Mouse (Mus musculus) embryonic facial prominence, embryonic 13.5 days (tissue): Measurements from ENCODE around the gene Anapc7. TPM values are rescaled to one million over a fixed set of nuclear protein-coding genes. Genes with fewer than 3 reads are reported as not detected.
"Not testable (repeated sequence)": the region's sequence is repeated elsewhere in the genome, so short reads cannot be mapped to it uniquely, and the experiment has no call there.

Experiments
- ATAC-seq: fragments of 200-750 bp; cut with Nextera tagmentation; 2 replicates; pipeline ENCODE4 v1.8.0; 2017; ENCODE audit warnings: low read depth; ENCODE audit not compliant: insufficient number of reproducible peaks, insufficient read depth, low FRiP score, low TSS enrichment
- H3K27ac ChIP-seq: fragments of 300-500 bp; sonication (generic); 2 replicates; pipeline ENCODE4 v1.5.1; 2015; ENCODE audit warnings: moderate library complexity, mild to moderate bottlenecking, inconsistent platforms
- H3K27me3 ChIP-seq: fragments of 300-500 bp; sonication (generic); 2 replicates; pipeline ENCODE4 v1.6.1; 2015; ENCODE audit warnings: mild to moderate bottlenecking, inconsistent platforms
- H3K36me3 ChIP-seq: fragments of 300-500 bp; sonication (generic); 2 replicates; pipeline ENCODE4 v1.6.1; 2015; ENCODE audit warnings: mild to moderate bottlenecking, inconsistent platforms
- H3K4me1 ChIP-seq: fragments of 300-500 bp; sonication (generic); 2 replicates; pipeline ENCODE4 v1.6.1; 2015; ENCODE audit warnings: inconsistent platforms
- H3K4me2 ChIP-seq: fragments of 300-500 bp; sonication (generic); 2 replicates; pipeline ENCODE4 v1.6.1; 2015; ENCODE audit warnings: moderate library complexity, mild to moderate bottlenecking, inconsistent platforms
- H3K4me3 ChIP-seq: fragments of 300-500 bp; sonication (generic); 2 replicates; pipeline ENCODE4 v1.5.1; 2015; ENCODE audit warnings: mild to moderate bottlenecking, inconsistent platforms
- H3K9ac ChIP-seq: fragments of 300-500 bp; sonication (generic); 2 replicates; pipeline ENCODE4 v1.6.1; 2015; ENCODE audit warnings: mild to moderate bottlenecking, inconsistent platforms
- H3K9me3 ChIP-seq: fragments of 300-500 bp; sonication (generic); 2 replicates; pipeline ENCODE4 v1.6.1; 2016; ENCODE audit warnings: inconsistent platforms
- WGBS: fragments of 180-500 bp; shearing (Covaris S2); methylation state at CpG from one replicate; pipeline ENCODE4 v1.1.7; 2015; ENCODE audit warnings: mixed read lengths; 5-methylcytosine and 5-hydroxymethylcytosine counted together
- polyA plus RNA-seq: library from polyadenylated mRNA; unstranded; fragments of >200 nt; fragmentation: Nextera tagmentation; extraction: Ambion mirVana; gene quantifications from 2 replicates; pipeline ENCODE4 v1.2.1, GENCODE M21; 2015

The Anapc7 gene
- polyA plus RNA-seq, 1 experiment from 2014 or later = 54.5 TPM

- Histone ChIP-seq H3K9ac (no peak overlapping the region), H3K9me3 (no peaks in the 10 kb centered on the region), H3K4me1 (no peaks in the 10 kb centered on the region), H3K4me2 (no peak overlapping the region), H3K27me3 (no peaks in the 10 kb centered on the region), H3K36me3 (peaks cover 72% of the 10 kb centered on the region), H3K27ac (no peak overlapping the region), H3K4me3 (no peak overlapping the region)
- 62% methylated on average over 2 of the region's 2 CpGs for WGBS
- ATAC-seq = no peak
Measured at GRCm38 (mm10) chr5:122479131-122479530, 57.6 kb downstream of the Anapc7 start.

DNA sequence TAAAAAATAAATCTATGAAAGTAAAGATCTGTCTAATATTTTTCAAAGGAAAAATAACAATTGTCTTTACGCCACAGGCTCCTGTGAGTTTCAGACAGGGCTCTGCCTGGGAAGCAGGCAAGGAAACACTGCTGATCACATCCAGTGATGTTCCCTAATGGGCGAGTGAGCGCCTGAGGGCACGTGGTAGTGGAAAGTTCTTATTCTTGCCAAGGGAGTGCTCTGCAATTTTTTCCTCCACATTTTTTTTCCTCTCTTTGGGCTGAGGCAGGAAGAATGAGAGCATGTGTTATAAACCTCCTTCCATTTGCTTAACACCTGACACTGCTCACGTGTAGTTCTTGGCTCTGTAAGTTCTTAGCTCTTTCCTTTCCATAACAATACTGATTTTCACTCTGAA, 60.4 kb downstream of the Anapc7 start:
- H3K9ac ChIP-seq = no peak overlapping the region
- H3K27ac ChIP-seq = no peak overlapping the region
- no peak for ATAC-seq
- H3K9me3 ChIP-seq = no peaks in the 10 kb centered on the region
- H3K4me2 ChIP-seq = no peak overlapping the region
- no peaks in the 10 kb centered on the region for H3K27me3 ChIP-seq
- H3K36me3 ChIP-seq = peaks cover 83% of the 10 kb centered on the region
- H3K4me3 ChIP-seq = no peak overlapping the region
- WGBS = 80% methylated on average over 5 of the region's 5 CpGs
- H3K4me1 ChIP-seq = no peaks in the 10 kb centered on the region

DNA sequence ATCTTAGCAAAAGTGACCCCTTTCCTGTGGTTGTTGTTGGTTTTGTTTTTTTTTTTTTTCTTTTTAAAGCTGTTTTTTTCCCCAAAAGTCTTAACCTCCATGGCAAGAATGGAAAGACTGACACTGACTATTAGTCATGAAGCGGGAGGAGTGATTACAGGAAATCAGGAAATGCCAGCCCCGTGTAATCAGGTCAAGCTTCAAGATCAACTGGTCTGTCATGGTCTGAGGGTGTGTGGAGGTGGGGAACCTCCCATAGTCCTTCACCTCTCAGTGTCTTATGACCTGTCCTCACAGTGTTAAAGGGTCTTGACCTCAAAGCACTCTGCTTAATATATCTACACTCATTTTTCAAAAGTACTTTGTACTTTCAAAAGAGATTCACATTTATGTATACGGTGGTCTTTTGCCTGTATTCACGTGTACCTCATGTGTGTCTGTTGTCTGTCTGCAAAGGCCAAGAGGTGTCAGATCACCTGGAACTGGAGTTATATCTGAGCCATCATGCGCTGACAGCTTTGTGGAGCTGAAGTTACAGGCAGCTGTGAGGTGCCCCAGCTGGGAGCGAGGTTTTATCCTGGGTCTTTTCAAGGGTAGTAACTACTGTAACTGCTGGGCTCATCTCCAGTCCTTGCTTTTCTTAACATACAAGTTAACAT, 61.4 kb downstream of the Anapc7 start:
- no peaks in the 10 kb centered on the region for H3K4me1 ChIP-seq
- no peak overlapping the region for H3K4me3 ChIP-seq
- H3K4me2 ChIP-seq = no peak overlapping the region
- WGBS = 82% methylated on average over 6 of the region's 6 CpGs
- no peaks in the 10 kb centered on the region for H3K9me3 ChIP-seq
- no peaks in the 10 kb centered on the region for H3K27me3 ChIP-seq
- peaks cover 81% of the 10 kb centered on the region for H3K36me3 ChIP-seq
- no peak for ATAC-seq
- no peak overlapping the region for H3K27ac ChIP-seq
- no peak overlapping the region for H3K9ac ChIP-seq

DNA sequence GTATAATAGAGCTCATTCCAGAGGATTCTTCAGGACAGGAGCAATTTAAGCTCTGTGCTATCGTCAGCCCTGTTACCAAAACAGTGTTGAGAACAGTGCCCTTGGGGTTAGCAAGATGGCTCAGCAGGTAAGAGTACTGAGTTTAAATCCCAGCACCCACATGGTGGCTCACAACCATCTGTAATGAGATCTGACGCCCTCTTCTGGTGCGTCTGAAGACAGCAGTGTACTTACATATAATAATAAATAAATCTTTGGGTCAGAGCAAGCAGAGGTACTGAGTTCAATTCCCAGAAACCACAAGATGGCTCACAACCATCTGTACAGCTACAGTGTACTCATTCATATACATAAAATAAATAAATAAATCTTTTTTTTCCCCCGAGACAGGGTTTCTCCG, 64.8 kb downstream of the Anapc7 start:
- not testable (repeated sequence) for H3K4me2 ChIP-seq, ATAC-seq, H3K4me3 ChIP-seq, H3K27me3 ChIP-seq, H3K4me1 ChIP-seq, H3K9ac ChIP-seq, H3K27ac ChIP-seq, H3K9me3 ChIP-seq
- WGBS = 76% methylated on average over 5 of the region's 5 CpGs
- H3K36me3 ChIP-seq = peaks cover 92% of the 10 kb centered on the region

DNA sequence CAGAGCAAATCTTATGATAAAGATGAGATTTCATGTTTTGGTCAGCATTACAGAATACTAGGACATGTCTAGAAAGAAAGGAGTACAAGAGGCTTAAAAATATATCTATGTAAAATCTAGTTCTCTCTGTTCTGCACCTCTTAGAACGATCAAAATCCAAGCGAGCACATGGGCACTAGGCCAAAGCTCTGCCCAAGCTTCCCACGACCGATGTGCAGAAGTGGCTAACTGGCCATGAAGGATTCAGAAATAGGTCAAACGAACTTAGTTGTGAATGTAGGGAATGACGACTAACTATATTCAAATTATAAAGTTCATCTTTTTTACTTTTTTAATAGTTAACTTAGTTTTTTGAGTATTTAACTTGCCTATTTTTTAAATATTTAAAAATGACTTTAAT, 66.3 kb downstream of the Anapc7 start:
- H3K27me3 ChIP-seq = no peaks in the 10 kb centered on the region
- H3K27ac ChIP-seq = no peak overlapping the region
- no peaks in the 10 kb centered on the region for H3K9me3 ChIP-seq
- peaks cover 91% of the 10 kb centered on the region for H3K36me3 ChIP-seq
- no peak overlapping the region for H3K4me3 ChIP-seq
- 94% methylated on average over 6 of the region's 6 CpGs for WGBS
- H3K9ac ChIP-seq = no peak overlapping the region
- H3K4me2 ChIP-seq = no peak overlapping the region
- no peaks in the 10 kb centered on the region for H3K4me1 ChIP-seq
- ATAC-seq = no peak

DNA sequence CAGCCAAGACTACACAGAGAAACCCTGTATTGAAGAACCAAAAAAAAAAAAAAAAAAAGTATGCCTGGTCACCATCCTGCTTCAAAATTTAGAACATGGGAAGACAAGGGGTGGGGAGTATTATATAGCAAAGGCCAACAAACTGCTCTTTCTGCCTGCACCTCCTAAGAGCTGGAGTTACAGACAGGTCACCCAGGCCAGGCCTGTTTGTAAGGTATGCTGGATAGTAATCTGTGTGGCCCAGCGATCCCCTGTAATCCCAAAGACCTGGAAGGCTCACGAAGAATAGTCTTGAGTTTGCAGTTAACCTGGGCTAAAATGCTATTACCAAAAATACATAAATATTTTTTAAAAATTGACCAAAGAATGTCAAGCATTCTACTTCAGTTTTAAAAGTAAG, 68.7 kb downstream of the Anapc7 start:
- no peaks in the 10 kb centered on the region for H3K4me1 ChIP-seq
- no peak for ATAC-seq
- no peak overlapping the region for H3K27ac ChIP-seq
- H3K36me3 ChIP-seq = peaks cover 91% of the 10 kb centered on the region
- WGBS = 97% methylated on average over 2 of the region's 2 CpGs
- H3K27me3 ChIP-seq = no peaks in the 10 kb centered on the region
- H3K9ac ChIP-seq = no peak overlapping the region
- no peak overlapping the region for H3K4me3 ChIP-seq
- H3K9me3 ChIP-seq = no peaks in the 10 kb centered on the region
- no peak overlapping the region for H3K4me2 ChIP-seq

DNA sequence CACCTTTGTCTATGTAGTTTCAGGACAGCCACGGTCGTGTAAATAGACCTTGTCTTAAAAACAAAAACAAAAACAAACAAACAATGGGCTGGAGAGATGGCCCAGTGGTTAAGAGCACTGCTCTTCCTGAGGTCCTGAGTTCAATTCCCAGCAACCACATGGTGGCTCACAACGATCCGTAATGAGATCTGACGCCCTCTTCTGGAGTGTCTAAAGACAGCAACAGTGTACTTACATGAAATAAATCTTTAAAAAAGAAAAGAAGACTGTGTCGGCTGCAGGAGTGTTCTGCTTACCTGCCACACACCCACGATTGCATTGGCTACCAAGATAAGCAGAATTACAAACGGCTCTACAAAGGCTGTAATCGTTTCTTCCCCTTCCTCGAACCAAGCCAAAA, 69.9 kb downstream of the Anapc7 start:
- H3K9ac ChIP-seq = no peak overlapping the region
- no peak overlapping the region for H3K27ac ChIP-seq
- WGBS = 85% methylated on average over 10 of the region's 10 CpGs
- no peak overlapping the region for H3K4me3 ChIP-seq
- no peak for ATAC-seq
- H3K4me2 ChIP-seq = no peak overlapping the region
- no peaks in the 10 kb centered on the region for H3K27me3 ChIP-seq
- H3K9me3 ChIP-seq = no peaks in the 10 kb centered on the region
- 0 out of 2 replicates have a peak, but pooled peaks cover 4% of the 10 kb centered on the region for H3K4me1 ChIP-seq
- peaks cover 92% of the 10 kb centered on the region for H3K36me3 ChIP-seq

- no peaks in the 10 kb centered on the region for H3K27me3 ChIP-seq
- WGBS = 81% methylated on average over 2 of the region's 2 CpGs
- H3K4me2 ChIP-seq = no peak overlapping the region
- no peaks in the 10 kb centered on the region for H3K9me3 ChIP-seq
- no peak for ATAC-seq
- H3K27ac ChIP-seq = no peak overlapping the region
- H3K9ac ChIP-seq = no peak overlapping the region
- peaks cover 89% of the 10 kb centered on the region for H3K36me3 ChIP-seq
- no peak overlapping the region for H3K4me3 ChIP-seq
- peaks cover 11% of the 10 kb centered on the region; the same call in 1 of the 2 replicates for H3K4me1 ChIP-seq
Measured at GRCm38 (mm10) chr5:122493035-122493434, 71.5 kb downstream of the Anapc7 start.

DNA sequence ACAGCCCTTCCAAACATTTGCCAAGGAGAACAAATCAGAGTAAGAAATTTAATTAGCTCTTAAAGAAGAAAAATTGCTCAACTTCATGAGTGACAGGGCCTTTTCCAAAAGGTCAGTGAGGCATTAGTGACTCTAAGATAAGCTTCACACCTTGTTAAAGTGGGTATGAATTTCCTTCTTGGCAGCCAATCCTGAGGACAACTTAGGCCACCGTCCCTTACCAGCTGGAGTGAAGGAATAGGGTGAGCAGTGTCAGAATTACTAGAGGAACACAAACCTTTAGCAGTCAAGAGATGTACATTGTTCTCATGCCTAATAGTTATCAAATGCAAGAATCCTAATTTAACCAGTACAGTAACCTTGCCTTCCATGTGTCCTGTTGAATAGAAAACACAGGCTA, 73.0 kb downstream of the Anapc7 start:
- H3K36me3 ChIP-seq = peaks cover 76% of the 10 kb centered on the region
- 77% methylated on average over 1 of the region's 1 CpGs for WGBS
- H3K9ac ChIP-seq = no peak overlapping the region
- H3K4me3 ChIP-seq = no peak overlapping the region
- ATAC-seq = no peak
- no peaks in the 10 kb centered on the region for H3K9me3 ChIP-seq
- no peak overlapping the region for H3K27ac ChIP-seq
- H3K4me1 ChIP-seq = peaks cover 12% of the 10 kb centered on the region; the same call in 1 of the 2 replicates
- H3K27me3 ChIP-seq = no peaks in the 10 kb centered on the region
- H3K4me2 ChIP-seq = no peak overlapping the region

Other genes starting within 250 kb of the Anapc7 start
- 8.6 and 10.0 TPM in 2 replicates for gene Hvcn1, start 214.9 kb upstream of the Anapc7 start, polyA plus RNA-seq
- gene Tctn1, start 157.2 kb upstream of the Anapc7 start, polyA plus RNA-seq = 5.0 and 8.0 TPM in 2 replicates
- gene Pptc7, start 137.3 kb upstream of the Anapc7 start, polyA plus RNA-seq = 9.2 TPM in 2 replicates
- gene Rad9b, start 67.5 kb upstream of the Anapc7 start, polyA plus RNA-seq = 17.1 and 21.4 TPM in 2 replicates
- 191 and 192 TPM in 2 replicates for gene Vps29, start 67.3 kb upstream of the Anapc7 start, polyA plus RNA-seq
- 77.6 and 85.1 TPM in 2 replicates for gene Gpn3, start 49.8 kb upstream of the Anapc7 start, polyA plus RNA-seq
- gene Fam216a, start 49.3 kb upstream of the Anapc7 start, polyA plus RNA-seq = 85.9 and 86.9 TPM in 2 replicates
- gene Arpc3, start 29.8 kb upstream of the Anapc7 start, polyA plus RNA-seq = 109 and 128 TPM in 2 replicates
- gene Atp2a2, start 80.5 kb downstream of the Anapc7 start, polyA plus RNA-seq = 26.8 and 28.3 TPM in 2 replicates
- 48.2 and 49.9 TPM in 2 replicates for gene Ift81, start 192.8 kb downstream of the Anapc7 start, polyA plus RNA-seq
- 1.8 and 2.0 TPM in 2 replicates for gene P2rx7, start 222.2 kb downstream of the Anapc7 start, polyA plus RNA-seq